Mouse (Mus musculus) myocyte (in vitro differentiated cells): Measurements from ENCODE around the gene Zzz3. TPM values are rescaled to one million over a fixed set of nuclear protein-coding genes. Genes with fewer than 3 reads are reported as not detected.

Source experiments
- H3K27me3 ChIP-seq: one replicate; pipeline ENCODE4 v1.6.1; 2011; ENCODE audit not compliant: control insufficient read depth, insufficient read depth, insufficient read length
- H3K36me3 ChIP-seq: one replicate; pipeline ENCODE4 v1.6.1; 2011; ENCODE audit not compliant: control insufficient read depth, insufficient read depth
- H3K4me2 ChIP-seq: one replicate; pipeline ENCODE4 v1.6.1; 2011; ENCODE audit warnings: low read depth, control low read depth
- H3K4me3 ChIP-seq: one replicate; pipeline ENCODE4 v1.5.1; 2011; ENCODE audit warnings: mild to moderate bottlenecking, control low read depth, moderate library complexity
- H3K79me2 ChIP-seq: one replicate; pipeline ENCODE4 v1.6.1; 2011; ENCODE audit not compliant: control insufficient read depth, insufficient read depth
- H3ac ChIP-seq: one replicate; pipeline ENCODE4 v1.6.1; 2011; ENCODE audit not compliant: control insufficient read depth, insufficient read length
- CEBPB ChIP-seq: IDR thresholded peaks from 2 replicates; pipeline ENCODE4 v1.6.1; 2011; ENCODE audit warnings: mild to moderate bottlenecking, moderate library complexity; ENCODE audit not compliant: poor library complexity, insufficient read depth, severe bottlenecking
- E2F4 ChIP-seq: IDR thresholded peaks from one replicate; pipeline ENCODE4 v1.6.1; 2011; ENCODE audit warnings: mild to moderate bottlenecking, control low read depth, moderate library complexity; ENCODE audit not compliant: insufficient read depth
- MAX ChIP-seq: IDR thresholded peaks from one replicate; pipeline ENCODE4 v1.6.1; 2011; ENCODE audit warnings: low read depth, mild to moderate bottlenecking, control low read depth
- MYOD1 ChIP-seq, 3 experiments: IDR thresholded peaks; one replicate each; pipeline ENCODE4 v1.6.1; 2011; ENCODE audit warnings: control low read depth in 2 of 3, low read depth in 2 of 3, mild to moderate bottlenecking in 2 of 3, moderate library complexity in 1 of 3; ENCODE audit not compliant: insufficient read length in 2 of 3, control insufficient read depth in 1 of 3
- MYOG ChIP-seq, 3 experiments: IDR thresholded peaks; one replicate each; pipeline ENCODE4 v1.6.1; 2011; ENCODE audit warnings: control low read depth in 2 of 3, low read depth in 2 of 3, mild to moderate bottlenecking in 2 of 3; ENCODE audit not compliant: insufficient read length in 2 of 3, control insufficient read depth in 1 of 3, insufficient read depth in 1 of 3
- POLR2A ChIP-seq: IDR thresholded peaks from one replicate; pipeline ENCODE4 v1.6.1; 2011; ENCODE audit warnings: low read depth, mild to moderate bottlenecking, control low read depth, moderate library complexity; ENCODE audit not compliant: insufficient read length
- POLR2AphosphoS2 ChIP-seq: IDR thresholded peaks from one replicate; pipeline ENCODE4 v1.6.1; 2011; ENCODE audit warnings: low read depth, control low read depth; ENCODE audit not compliant: insufficient read length
- REST ChIP-seq: IDR thresholded peaks from one replicate; pipeline ENCODE4 v1.6.1; 2011; ENCODE audit warnings: mild to moderate bottlenecking, control low read depth, moderate library complexity; ENCODE audit not compliant: insufficient read depth, insufficient read length
- SRF ChIP-seq: IDR thresholded peaks from one replicate; pipeline ENCODE4 v1.6.1; 2011; ENCODE audit warnings: low read depth; ENCODE audit not compliant: control insufficient read depth, insufficient read length
- TCF12 ChIP-seq: IDR thresholded peaks from one replicate; pipeline ENCODE4 v1.6.1; 2011; ENCODE audit warnings: mild to moderate bottlenecking, control low read depth; ENCODE audit not compliant: poor library complexity, insufficient read depth, severe bottlenecking
- TCF3 ChIP-seq: IDR thresholded peaks from one replicate; pipeline ENCODE4 v1.6.1; 2011; ENCODE audit warnings: low read depth, control low read depth; ENCODE audit not compliant: insufficient read length
- USF1 ChIP-seq: IDR thresholded peaks from one replicate; pipeline ENCODE4 v1.6.1; 2011; ENCODE audit warnings: low read depth, mild to moderate bottlenecking, control low read depth, moderate library complexity
- polyA plus RNA-seq: library from polyadenylated mRNA; unstranded; fragments of >200 nt; fragmentation: generic; extraction: Trizol; gene quantifications from one replicate; pipeline ENCODE4 v1.2.1, GENCODE M21; 2012; ENCODE audit warnings: missing spikeins

The Zzz3 gene
- polyA plus RNA-seq, 1 experiment = 6.6 TPM

DNA sequence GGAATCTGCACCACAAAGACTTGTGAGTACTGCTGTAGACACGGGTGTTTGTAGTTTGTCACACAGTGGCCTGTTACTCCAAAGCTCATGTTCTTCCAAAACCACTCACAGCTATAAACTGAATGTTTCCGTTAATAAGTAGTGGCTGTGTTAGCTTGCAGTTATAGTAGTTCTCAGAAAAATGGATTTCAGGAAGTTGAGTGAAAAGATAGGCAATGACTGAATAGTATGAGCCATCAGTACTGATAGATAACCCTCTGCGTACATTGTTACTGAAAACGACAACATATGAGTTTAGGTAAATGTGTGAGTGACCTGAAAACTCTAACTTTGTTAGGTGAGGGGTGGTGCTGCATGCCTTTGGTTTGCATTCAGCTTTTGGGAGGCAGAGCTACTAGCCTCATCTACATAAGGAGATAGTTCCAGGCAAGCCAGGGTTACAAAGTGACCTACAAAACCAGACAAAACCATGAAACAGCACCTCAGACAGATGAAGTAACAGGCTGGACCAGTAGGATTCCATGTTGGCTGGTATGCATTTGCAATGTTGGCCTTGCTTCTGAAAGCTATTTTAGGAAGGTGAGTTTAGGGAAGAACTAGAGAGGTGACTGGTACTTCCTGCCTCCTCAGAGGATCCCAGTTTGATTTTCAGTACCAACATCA is 10.8 kb downstream of the Zzz3 start:
- Histone ChIP-seq H3K27me3 (no peaks in the 10 kb centered on the region), H3K4me2 (no peak overlapping the region), H3K4me3 (no peak overlapping the region), H3K36me3 (no peaks in the 10 kb centered on the region), H3ac (no peak overlapping the region), H3K79me2 (peaks cover 99% of the 10 kb centered on the region)
- TF ChIP-seq MAX (no peak), E2F4 (no peak), MYOD1 (IDR thresholded peaks at IDR 0.05; ENCODE audit: control insufficient read depth in 1 of 3, insufficient read length in 2 of 3, low read depth in 2 of 3) (no peak), TCF3 (no peak)

DNA sequence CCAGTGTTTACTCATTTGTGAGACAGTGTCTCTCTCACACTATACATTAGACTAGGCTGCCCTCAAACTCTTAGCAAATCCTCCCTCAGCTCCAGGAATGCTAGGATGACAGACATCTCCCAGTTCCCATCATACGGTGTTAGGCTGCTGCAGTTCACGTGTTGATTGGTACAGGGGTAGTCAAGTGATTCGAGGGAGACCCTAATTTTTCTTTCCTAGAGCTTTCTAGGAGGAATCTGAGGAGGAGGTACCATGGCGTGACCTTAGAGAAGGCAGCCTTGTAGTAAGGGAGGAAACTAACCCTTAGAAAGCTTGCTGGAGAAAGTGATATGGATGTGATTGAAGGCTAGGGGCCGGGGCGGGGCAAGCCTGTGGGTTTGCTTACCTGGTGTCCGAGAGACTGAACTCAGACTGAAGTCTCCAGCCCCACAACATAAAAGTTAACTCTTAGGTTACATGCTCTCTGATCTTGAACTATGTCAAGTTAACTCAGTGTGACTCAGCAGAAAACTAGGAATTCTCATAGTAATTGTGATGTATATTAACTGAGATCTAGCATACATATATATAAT is 15.8 kb downstream of the Zzz3 start:
- H3K36me3 ChIP-seq = peaks cover 3% of the 10 kb centered on the region
- H3K4me3 ChIP-seq = no peak overlapping the region

DNA sequence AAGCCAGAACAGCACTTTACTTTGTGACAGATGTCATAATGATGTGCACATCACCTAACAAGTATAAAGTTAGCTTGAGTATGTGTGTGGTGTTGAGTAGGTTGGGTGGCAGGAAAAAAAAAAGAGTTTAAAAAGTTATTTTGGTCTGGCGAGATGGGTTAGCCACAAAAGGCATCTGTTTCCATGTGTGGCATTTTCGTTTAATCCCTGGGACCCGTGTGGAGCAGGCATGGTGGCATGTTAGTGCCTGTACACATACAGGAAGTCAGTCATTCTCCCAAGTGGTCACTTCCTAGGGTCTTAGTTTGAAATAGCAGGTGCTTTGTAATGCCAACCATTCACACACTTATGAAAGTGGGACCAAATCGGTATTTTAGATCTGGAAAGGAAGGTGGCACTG is 17.1 kb downstream of the Zzz3 start:
- no peak overlapping the region for H3ac ChIP-seq
- H3K27me3 ChIP-seq = no peaks in the 10 kb centered on the region
- no peak overlapping the region for H3K4me3 ChIP-seq
- H3K36me3 ChIP-seq = peaks cover 3% of the 10 kb centered on the region
- H3K4me2 ChIP-seq = no peak overlapping the region
- TF ChIP-seq TCF3 = no peak
- no peak for TF ChIP-seq SRF
- no peak for TF ChIP-seq TCF12
- TF ChIP-seq POLR2A = no peak
- no peak for TF ChIP-seq REST
- TF ChIP-seq E2F4 = no peak
- TF ChIP-seq CEBPB = no peak
- TF ChIP-seq USF1 = no peak
- H3K79me2 ChIP-seq = peaks cover 100% of the 10 kb centered on the region

More for the DNA sequence above, 15.8 kb downstream of the Zzz3 start:
- Histone ChIP-seq H3K4me2 (no peak overlapping the region), H3K27me3 (no peaks in the 10 kb centered on the region), H3K79me2 (peaks cover 100% of the 10 kb centered on the region), H3ac (no peak overlapping the region)
- TF ChIP-seq USF1 = no peak
- no peak for TF ChIP-seq POLR2AphosphoS2
- TF ChIP-seq E2F4 = no peak
- no peak for TF ChIP-seq MYOG (IDR thresholded peaks at IDR 0.05; ENCODE audit: control insufficient read depth in 1 of 3, insufficient read depth in 1 of 3, insufficient read length in 2 of 3, low read depth in 2 of 3)
- no peak for TF ChIP-seq TCF12

DNA sequence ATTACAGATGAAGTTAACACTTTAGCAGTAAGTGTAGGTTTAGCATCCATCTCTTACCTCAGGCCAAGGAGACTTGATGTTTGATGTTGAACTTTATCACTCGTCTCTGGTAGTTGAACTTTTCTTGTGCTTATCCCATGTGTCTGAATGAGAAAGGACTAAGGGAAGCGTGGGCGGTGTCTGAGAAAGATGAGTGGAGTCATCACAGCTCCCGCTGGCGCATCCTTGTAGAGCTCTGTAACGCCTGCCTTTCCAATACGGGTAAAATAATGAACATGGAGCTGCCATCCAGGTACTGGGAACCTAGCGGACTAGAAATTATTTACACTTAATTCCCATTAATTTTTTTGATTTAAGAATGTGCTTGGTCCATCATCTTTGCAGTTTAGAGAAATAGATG is 33.7 kb downstream of the Zzz3 start:
- Histone ChIP-seq H3ac (no peak overlapping the region), H3K36me3 (peaks cover 35% of the 10 kb centered on the region), H3K27me3 (no peaks in the 10 kb centered on the region), H3K79me2 (peaks cover 32% of the 10 kb centered on the region), H3K4me3 (no peak overlapping the region), H3K4me2 (no peak overlapping the region)
- TF ChIP-seq SRF = no peak
- TF ChIP-seq CEBPB = no peak
- TF ChIP-seq MAX = no peak
- no peak for TF ChIP-seq TCF3
- no peak for TF ChIP-seq TCF12
- TF ChIP-seq USF1 = no peak
- no peak for TF ChIP-seq E2F4
- TF ChIP-seq POLR2A = no peak
- TF ChIP-seq MYOG (IDR thresholded peaks at IDR 0.05; ENCODE audit: control insufficient read depth in 1 of 3, insufficient read depth in 1 of 3, insufficient read length in 2 of 3, low read depth in 2 of 3) = no peak

DNA sequence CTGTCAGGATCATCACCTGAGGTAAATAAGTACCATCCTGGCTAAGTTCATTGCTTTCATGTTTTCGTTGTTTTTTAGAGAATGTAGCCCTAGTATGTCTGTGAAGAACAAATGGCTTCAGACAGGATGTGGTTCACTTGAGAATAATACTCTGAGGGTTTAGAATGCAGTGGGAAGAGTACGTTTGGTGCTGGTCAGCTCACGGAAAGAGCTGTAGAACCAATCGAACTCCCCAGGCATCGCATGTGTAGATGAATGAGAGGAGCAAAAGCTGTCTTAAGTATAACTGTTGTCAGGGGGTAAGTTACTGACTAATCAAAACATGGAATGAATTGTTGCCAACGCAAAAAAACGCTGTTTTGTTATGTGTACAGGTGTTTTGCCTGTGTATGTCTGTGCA is 37.4 kb downstream of the Zzz3 start:
- H3K4me3 ChIP-seq = no peak overlapping the region
- H3ac ChIP-seq = no peak overlapping the region
- peaks cover 13% of the 10 kb centered on the region for H3K36me3 ChIP-seq
- H3K27me3 ChIP-seq = no peaks in the 10 kb centered on the region
- no peak for TF ChIP-seq USF1
- no peak for TF ChIP-seq MAX
- no peak for TF ChIP-seq TCF12
- TF ChIP-seq POLR2A = no peak
- TF ChIP-seq MYOG (IDR thresholded peaks at IDR 0.05; ENCODE audit: control insufficient read depth in 1 of 3, insufficient read depth in 1 of 3, insufficient read length in 2 of 3, low read depth in 2 of 3) = no peak
- TF ChIP-seq E2F4 = no peak
- TF ChIP-seq REST = no peak
- no peak for TF ChIP-seq MYOD1 (IDR thresholded peaks at IDR 0.05; ENCODE audit: control insufficient read depth in 1 of 3, insufficient read length in 2 of 3, low read depth in 2 of 3)
- no peak for TF ChIP-seq TCF3
- TF ChIP-seq CEBPB = no peak
- no peak for TF ChIP-seq SRF
- TF ChIP-seq POLR2AphosphoS2 = no peak
- H3K4me2 ChIP-seq = no peak overlapping the region
- peaks cover 54% of the 10 kb centered on the region for H3K79me2 ChIP-seq
